Mouse (Mus musculus): ENCODE data around the gene Cblb. TPM values are rescaled to one million over a fixed set of nuclear protein-coding genes. Genes with fewer than 3 reads are reported as not detected.

Cblb gene
- total RNA-seq, 1 experiment from 2014 or later = 32.5 TPM

GRCm38 (mm10) chr16:52132808-52133490 lies 101.9 kb downstream of the Cblb start:
- DNase-seq = no peak

GRCm38 (mm10) chr16:52134631-52135227 lies 103.7 kb downstream of the Cblb start:
- peak; percentile 48 for DNase-seq

DNA sequence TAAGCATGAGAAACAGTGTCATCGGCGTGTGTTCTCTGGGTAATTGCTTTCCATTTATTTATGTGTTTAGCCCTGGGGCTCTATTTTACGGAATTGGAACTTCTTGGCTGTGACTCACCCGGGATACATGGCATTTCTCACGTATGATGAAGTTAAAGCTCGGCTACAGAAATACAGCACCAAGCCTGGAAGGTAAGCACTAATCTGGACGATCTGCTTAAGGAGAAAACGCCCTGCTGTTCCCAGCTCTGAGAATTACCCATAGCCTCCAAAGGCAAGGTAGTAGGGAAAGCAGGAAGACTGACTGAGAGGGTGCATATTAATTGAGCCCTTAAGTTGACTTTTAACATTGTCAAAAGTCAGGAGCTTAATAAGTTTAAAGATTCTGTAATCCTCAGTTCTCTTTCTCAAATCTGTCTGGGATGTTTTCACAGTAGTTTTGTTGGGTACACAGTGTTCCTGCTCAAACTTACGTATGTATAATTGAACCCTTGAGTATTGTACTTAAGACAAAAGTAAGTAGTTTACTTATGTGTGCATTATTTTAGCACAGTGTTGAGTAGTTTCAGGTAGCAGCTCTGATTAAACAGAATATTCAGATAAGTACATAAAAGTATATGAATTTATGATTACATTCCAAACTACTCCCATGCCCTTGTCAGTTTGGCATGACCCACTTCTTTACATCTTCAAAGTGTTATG lies 104.8 kb downstream of the Cblb start:
- DNase-seq = no peak

GRCm38 (mm10) chr16:52143101-52143500 lies 112.1 kb downstream of the Cblb start:
- DNase-seq = no peak

- no peak for DNase-seq
These were observed 112.8 kb downstream of the Cblb start for GRCm38 (mm10) chr16:52143818-52144217.

GRCm38 (mm10) chr16:52144792-52145191 lies 113.8 kb downstream of the Cblb start:
- DNase-seq = no peak

DNA sequence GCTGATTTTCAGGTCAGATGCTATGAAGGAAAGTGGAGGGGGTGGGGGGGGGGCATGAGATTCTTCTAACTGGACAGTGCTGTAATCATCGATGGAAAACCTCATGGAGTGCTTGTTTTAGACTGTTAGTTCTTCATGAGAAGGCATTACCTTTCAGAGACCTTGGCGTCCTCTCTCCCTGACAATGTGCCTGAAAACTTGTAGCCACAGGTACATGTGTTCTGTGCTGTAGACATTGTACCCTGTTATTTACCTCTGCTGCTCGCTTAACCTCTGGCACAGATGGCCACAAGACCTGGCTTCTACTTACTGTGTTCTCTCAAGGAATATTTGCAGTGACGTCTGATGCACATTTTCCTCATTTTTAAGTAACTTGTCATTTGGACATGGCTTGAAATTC lies 114.5 kb downstream of the Cblb start:
- no peak for DNase-seq

DNA sequence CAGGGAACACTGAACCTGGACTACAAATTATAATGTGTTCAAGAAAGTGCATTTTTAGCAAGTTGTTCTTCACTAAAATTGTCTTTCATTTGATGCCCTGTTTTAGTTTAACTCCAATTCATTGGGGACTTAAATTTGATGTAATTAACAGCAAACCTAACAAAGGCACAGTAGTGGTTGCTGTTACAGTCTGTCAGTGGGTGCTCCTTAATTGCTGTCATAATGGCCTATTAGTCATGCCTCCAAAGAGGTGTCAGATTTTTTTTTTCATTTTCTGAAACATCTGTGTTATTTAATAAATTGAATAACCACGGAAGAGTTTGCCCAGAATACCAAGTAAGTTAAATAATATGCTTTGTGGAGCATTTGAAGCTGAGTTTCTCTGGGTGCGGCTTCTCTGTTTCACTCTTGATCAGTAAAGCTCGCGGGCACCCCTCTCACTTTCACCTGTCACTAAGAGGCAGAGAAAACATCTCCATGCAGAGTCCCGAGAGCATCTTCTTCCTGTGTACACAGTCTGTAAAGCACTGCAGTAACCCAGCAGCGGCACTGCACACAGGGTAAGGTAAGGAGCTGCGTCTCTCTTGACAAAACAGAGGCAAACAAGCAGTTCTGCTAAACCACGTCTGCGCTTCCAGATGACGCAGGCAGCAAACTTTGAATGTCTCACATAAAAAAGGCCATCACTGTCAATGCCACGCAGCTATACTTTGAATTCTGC lies 116.1 kb downstream of the Cblb start:
- DNase-seq = no peak

DNA sequence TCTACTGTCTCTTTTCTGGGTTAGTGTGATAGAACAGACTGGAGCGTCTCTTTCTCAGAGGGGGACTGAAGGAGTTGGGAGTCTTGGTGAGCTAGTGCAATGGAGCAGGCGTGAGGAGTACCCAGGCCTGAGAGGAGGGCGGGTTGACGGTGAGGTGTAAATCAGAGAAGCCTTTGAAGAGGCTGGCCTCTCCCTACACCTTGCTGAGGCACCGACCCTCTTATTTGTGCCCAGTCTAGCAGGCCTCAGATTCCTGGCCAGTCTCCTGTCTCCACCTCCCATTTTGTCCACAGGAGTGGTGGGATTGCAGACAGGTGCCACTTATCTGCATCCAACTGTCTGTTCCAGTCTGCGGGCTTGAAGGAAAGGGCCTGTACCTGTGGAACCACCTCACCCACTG lies 117.0 kb downstream of the Cblb start:
- DNase-seq = no peak

DNA sequence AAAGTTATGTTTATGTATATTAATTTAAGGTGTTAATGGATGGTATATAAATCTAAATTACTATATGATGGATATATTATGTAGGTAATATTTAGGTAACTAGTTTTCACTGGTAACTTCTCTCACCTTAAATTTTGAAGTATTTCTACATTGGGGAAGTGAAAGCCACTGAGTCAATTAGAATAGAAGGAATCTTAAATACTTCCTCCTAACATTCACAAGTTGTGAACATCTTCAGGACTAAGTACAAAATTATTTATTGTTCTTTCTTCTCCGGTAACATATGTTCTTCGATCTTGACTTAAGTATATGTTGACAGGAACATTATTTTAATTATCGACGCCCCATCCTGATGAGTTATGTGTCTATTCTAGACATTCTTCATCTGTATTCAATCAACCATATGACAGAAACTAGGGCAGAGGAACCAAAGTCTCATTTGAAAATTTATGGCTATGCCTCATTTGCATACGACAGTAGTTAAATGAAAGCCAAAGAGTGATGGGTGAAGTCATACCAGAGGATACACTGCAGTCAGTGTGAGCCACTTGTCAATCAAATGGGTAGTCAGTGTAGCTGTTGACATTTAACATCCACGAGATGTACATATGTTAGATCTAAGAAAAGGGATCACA lies 118.2 kb downstream of the Cblb start:
- DNase-seq = no peak

DNA sequence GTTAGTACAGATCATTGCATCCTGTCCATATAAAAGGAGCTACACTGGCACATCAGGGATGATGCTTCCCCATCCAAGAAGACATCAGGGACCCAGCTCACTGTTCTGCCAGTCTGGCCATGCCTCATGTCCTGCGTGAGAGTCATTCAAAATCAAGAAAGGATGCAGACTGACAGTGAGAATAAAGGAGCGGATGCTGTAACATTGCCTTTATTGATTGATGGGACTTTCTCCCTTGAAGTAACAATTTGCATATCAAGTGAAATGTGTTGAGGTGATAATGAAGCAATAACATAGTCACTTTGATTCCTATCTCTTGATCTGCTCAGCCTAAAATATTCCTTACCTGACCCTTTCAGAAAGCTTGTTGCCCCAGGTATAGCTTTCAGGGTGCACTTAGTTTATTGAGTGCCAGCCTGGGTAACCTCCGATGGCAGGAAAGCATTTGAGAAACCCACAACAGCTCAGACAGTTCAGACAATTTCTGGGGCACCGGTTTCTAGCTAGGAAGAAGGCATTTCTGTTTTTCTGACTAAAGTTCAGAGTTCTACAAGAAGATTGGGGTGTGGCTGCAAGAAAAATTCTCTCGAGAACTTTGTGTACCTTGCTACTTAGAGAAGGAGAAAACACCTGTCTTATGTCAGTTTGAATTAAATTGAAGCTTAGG lies 124.1 kb downstream of the Cblb start:
- no peak for DNase-seq

- no peak for DNase-seq
These were observed 129.0 kb downstream of the Cblb start for GRCm38 (mm10) chr16:52159958-52160504.

GRCm38 (mm10) chr16:52164246-52164645 lies 133.2 kb downstream of the Cblb start:
- DNase-seq = no peak

- no peak for DNase-seq
These were observed 142.2 kb downstream of the Cblb start for GRCm38 (mm10) chr16:52173253-52173652.

DNA sequence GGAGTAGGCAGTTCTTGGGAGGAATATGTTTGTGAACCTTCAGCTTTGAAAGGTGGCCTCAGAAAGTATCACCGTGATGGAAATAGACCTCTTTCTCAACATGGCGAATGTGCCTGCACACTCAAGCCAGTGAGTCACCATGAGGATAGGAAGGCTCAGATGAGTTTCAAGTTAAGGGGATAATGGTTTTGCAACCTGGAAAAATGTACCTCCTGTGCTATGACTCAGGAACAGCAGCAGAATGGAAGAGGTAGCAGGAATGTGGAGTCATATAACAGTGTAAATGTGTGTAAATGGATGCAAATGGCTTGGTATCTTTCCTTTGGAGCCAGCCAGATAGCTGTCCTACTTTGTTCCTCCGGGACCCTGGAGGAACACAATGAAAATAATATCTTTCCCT lies 148.8 kb downstream of the Cblb start:
- DNase-seq = no peak

DNA sequence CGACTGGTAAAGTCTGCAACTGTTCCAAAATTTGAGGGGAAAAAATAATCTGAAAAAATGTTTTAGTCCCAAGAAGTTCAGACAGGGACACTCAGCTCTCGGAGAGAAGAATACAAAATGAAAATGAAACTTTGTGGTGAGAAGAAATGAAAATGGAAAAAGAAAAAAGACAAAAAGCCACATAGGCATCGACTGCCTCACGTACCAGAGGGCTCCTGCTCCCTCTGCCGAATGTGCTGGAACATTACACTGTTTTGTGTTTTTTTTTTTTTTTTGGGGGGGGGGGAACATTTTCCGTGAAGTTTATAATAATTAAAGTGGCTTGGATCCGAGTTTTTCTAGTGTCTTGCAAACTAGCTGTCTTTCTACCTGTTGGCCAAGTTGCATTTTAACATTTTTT lies 151.0 kb downstream of the Cblb start:
- DNase-seq = no peak

DNA sequence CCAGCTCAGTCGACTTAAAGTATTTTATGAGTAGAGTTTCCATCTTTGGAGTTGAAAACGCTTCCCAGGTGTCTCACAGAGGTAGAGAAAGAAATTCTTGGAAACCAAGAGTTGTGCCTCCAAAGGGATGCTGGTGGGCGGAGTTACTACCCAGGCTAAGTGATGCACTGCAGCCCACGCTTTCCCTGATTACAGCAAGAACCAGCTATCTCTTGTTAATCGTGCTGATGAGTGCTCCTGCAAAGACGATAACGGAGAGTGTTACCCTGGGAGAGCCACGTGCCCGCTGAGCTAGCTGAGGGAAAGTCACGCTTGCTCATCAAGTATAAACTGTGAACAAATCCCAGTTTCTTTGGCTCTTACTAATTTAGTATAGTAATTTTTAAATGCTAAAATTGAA lies 153.3 kb downstream of the Cblb start:
- DNase-seq = no peak

- peak; percentile 59 for DNase-seq
These were observed 155.7 kb downstream of the Cblb start for GRCm38 (mm10) chr16:52186731-52187130.

DNA sequence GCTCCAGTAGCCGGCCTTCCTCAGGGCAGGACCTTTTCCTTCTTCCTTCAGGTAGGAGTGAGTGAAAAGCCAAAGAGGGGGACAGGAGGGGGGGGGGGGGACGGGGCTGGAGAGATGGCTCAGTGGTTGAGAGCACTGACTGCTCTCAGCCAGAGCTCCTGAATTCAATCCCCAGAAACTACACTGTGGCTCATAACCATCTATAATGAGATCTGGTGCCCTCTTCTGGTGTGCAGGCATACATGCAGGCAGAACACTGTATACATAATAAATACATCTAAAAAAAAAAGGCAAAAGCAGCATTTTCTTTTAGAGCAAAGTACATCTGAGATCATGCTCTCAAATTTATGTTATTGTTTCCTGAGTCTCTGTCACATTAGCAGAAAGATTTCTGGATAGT lies 158.1 kb downstream of the Cblb start:
- DNase-seq = no peak

DNA sequence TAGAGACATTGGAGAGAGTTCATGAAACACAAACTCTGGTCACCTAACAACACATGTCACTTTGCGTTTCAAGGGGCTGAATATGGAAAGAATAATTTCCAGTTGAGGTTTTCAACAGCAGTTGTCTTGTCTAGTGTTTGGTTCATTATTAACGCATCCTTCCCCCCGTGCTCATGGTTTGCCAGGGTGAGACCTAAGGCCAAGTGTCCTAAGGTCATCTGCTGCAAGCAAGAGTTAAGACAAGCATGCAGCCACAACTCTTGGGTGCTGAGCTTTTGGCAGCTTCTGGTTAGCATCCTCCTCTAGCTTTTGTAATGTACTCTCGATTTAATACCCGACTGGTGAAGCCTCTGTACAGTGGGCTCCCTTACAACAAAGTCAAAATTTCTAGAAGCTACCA lies 159.7 kb downstream of the Cblb start:
- DNase-seq = no peak

DNA sequence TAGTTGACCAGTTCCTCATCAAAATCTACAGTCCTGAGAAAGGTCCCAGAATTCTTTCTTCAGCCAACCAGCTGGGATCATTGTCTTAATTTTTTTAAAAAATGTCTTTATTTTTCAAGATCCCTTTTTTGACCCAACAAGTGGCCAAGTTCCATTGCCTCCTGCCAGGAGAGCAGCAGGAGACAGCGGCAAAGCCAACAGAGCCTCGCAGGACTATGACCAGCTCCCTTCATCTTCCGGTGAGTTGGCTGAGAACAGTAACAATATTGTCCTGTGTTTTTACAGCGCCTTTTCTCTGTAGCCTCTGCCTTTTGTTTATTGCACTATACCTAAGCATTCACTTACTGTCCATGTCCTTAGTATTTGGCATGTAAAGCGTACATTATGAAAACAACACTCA lies 163.0 kb downstream of the Cblb start:
- DNase-seq = peak; percentile 27

DNA sequence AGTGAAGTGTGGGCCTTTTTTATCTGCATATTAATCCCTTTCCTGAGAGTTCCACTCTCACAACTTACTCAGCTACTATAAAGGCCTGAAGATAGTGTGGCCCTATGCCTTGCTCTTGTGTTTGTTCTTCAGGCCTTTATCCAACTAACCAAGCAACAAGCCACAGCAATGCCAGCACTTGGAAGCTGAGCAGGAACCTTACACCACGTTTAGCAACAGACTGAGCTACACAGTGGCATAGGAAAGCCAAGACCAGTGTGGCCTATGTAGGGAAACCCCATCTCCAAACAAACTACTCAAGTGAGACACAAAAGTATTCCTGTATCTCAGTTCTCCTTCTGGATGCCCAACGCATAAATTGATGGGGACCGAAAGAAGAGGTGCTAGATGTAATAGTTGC lies 163.8 kb downstream of the Cblb start:
- no peak for DNase-seq

Data from adrenal gland, postnatal 14 days (tissue).